Mouse (Mus musculus) Patski (cell line): ENCODE data around the gene Aurka. TPM values are rescaled to one million over a fixed set of nuclear protein-coding genes. Genes with fewer than 3 reads are reported as not detected.

Experiments
- ATAC-seq: fragments of 100-300 bp; one replicate; pipeline ENCODE4 v1.8.0; 2021
- CTCF ChIA-PET: fragments of 350-600 bp; sonication (Branson Sonifier 250); formaldehyde crosslinking; loops from one replicate; lab custom pipeline; 2022; ENCODE audit warnings: inconsistent platforms; lab: Charles Lee
- POLR2A ChIA-PET: fragments of 350-600 bp; sonication (Branson Sonifier 250); formaldehyde crosslinking; loops from one replicate; lab custom pipeline; 2022; ENCODE audit warnings: antibody characterized with exemption, inconsistent platforms; lab: Charles Lee
- DNase-seq: peaks from one replicate; pipeline ENCODE4 v3.0.0-alpha.2; 2011; ENCODE audit warnings: low read depth, low spot score
- H3K27me3 ChIP-seq: fragments of 371-371 bp; one replicate; pipeline ENCODE4 v1.5.1; 2021
- CTCF ChIP-seq: fragments of 100-300 bp; IDR thresholded peaks from one replicate; pipeline ENCODE4 v1.5.1; 2021
- in situ Hi-C: fragments of 300-500 bp; cut with MboI; formaldehyde crosslinking; loops from 3 replicates; pipeline ENCODE4 v1.11.1; 2018; ENCODE audit warnings: low pct_unique_long_range_greater_than_20kb, mixed read lengths
- polyA plus RNA-seq: library from polyadenylated mRNA; unstranded; gene quantifications from one replicate; pipeline ENCODE4 v1.2.3, GENCODE M21; 2021

The Aurka gene
- polyA plus RNA-seq, 1 experiment from 2014 or later: 40.7 TPM

GRCm38 (mm10) chr2:172350773-172351172, 19.6 kb downstream of the Aurka start:
- DNase-seq (no peak), ATAC-seq (no peak)
- in situ Hi-C loops: no loop called here
- ChIA-PET POLR2A (no interaction called here), CTCF (no interaction called here)
- no peak for TF ChIP-seq CTCF
- H3K27me3 ChIP-seq: no peaks in the 10 kb centered on the region

GRCm38 (mm10) chr2:172349776-172350175, 20.6 kb downstream of the Aurka start:
- ATAC-seq (no peak), DNase-seq (no peak)
- no peak for TF ChIP-seq CTCF
- no peaks in the 10 kb centered on the region for H3K27me3 ChIP-seq
- ChIA-PET POLR2A (no interaction called here), CTCF (no interaction called here)
- in situ Hi-C loops: no loop called here

- TF ChIP-seq CTCF: no peak
- H3K27me3 ChIP-seq: no peaks in the 10 kb centered on the region
- ChIA-PET CTCF (interaction anchor here (0.9 kb wide), 1 partner anchor 10 kb away, joined by 3 read pairs; no protein-coding TSS in a partner anchor), POLR2A (no interaction called here)
- no peak for ATAC-seq
- DNase-seq: no peak
- in situ Hi-C loops: no loop called here
These were observed 21.9 kb downstream of the Aurka start for GRCm38 (mm10) chr2:172348297-172348950.

- in situ Hi-C loops: no loop called here
- CTCF ChIA-PET: no interaction called here
- ATAC-seq: no peak
- TF ChIP-seq CTCF: no peak
- DNase-seq: no peak
- H3K27me3 ChIP-seq: no peaks in the 10 kb centered on the region
- POLR2A ChIA-PET: no interaction called here
These were observed 23.3 kb downstream of the Aurka start for GRCm38 (mm10) chr2:172346933-172347611.

GRCm38 (mm10) chr2:172346034-172346929, 24.1 kb downstream of the Aurka start:
- POLR2A ChIA-PET: interaction anchor here (0.6 kb wide), 1 partner anchor 1456 kb away, joined by 5 read pairs; no protein-coding TSS in a partner anchor
- DNase-seq (no peak), ATAC-seq (peak; percentile 64)
- in situ Hi-C loops: no loop called here
- no peaks in the 10 kb centered on the region for H3K27me3 ChIP-seq
- TF ChIP-seq CTCF: no peak
- CTCF ChIA-PET: no interaction called here

- DNase-seq (peak; percentile 87), ATAC-seq (peak; percentile 96)
- H3K27me3 ChIP-seq: no peaks in the 10 kb centered on the region
- POLR2A ChIA-PET: no interaction called here
- in situ Hi-C loops: no loop called here
- TF ChIP-seq CTCF: no peak
- CTCF ChIA-PET: no interaction called here
These were observed 25.0 kb downstream of the Aurka start, which contains the start of gene Fam210b for GRCm38 (mm10) chr2:172345258-172345738. TSS of gene Fam210b (plus strand) at chr2:172345565.

- ATAC-seq (no peak), DNase-seq (no peak)
- ChIA-PET POLR2A (no interaction called here), CTCF (no interaction called here)
- H3K27me3 ChIP-seq: no peaks in the 10 kb centered on the region
- in situ Hi-C loops: no loop called here
- TF ChIP-seq CTCF: no peak
These were observed 25.7 kb downstream of the Aurka start for GRCm38 (mm10) chr2:172344669-172345068.

GRCm38 (mm10) chr2:172343751-172344150, 26.6 kb downstream of the Aurka start:
- no peak for DNase-seq
- no peak for ATAC-seq
- H3K27me3 ChIP-seq: no peaks in the 10 kb centered on the region
- in situ Hi-C loops: no loop called here
- CTCF ChIA-PET: no interaction called here
- TF ChIP-seq CTCF: no peak
- POLR2A ChIA-PET: no interaction called here

- no peak for DNase-seq
- ChIA-PET POLR2A (no interaction called here), CTCF (no interaction called here)
- H3K27me3 ChIP-seq: no peaks in the 10 kb centered on the region
- in situ Hi-C loops: no loop called here
- ATAC-seq: no peak
- TF ChIP-seq CTCF: no peak
These were observed 28.7 kb downstream of the Aurka start for GRCm38 (mm10) chr2:172341606-172342005.

GRCm38 (mm10) chr2:172340936-172341335, 29.4 kb downstream of the Aurka start:
- TF ChIP-seq CTCF: no peak
- ATAC-seq (no peak), DNase-seq (no peak)
- POLR2A ChIA-PET: no interaction called here
- in situ Hi-C loops: no loop called here
- CTCF ChIA-PET: no interaction called here
- no peaks in the 10 kb centered on the region for H3K27me3 ChIP-seq
